Mouse (Mus musculus) testis, adult 2 months (tissue): Measurements from ENCODE around the gene Mrpl14.

ENCODE experiments used
- CTCF ChIP-seq: fragments of 200-500 bp; IDR thresholded peaks from 2 replicates; pipeline ENCODE4 v1.5.1; 2012; ENCODE audit warnings: low read depth, mild to moderate bottlenecking, inconsistent platforms, low read length, moderate library complexity; ENCODE audit not compliant: control insufficient read depth, insufficient read depth, insufficient replicate concordance
- POLR2A ChIP-seq: fragments of 200-500 bp; IDR thresholded peaks from 2 replicates; pipeline ENCODE4 v1.6.1; 2012; ENCODE audit warnings: low read depth, mild to moderate bottlenecking, inconsistent platforms, low read length, moderate library complexity; ENCODE audit not compliant: control insufficient read depth

GRCm38 (mm10) chr17:45680391-45680980 is 5.6 kb upstream of the Mrpl14 start:
- no peak for TF ChIP-seq POLR2A
- TF ChIP-seq CTCF = no peak
